Mouse (Mus musculus) bone marrow, adult 2 months (tissue): ENCODE data around the gene Inpp5d.

Experiments used
- CTCF ChIP-seq: fragments of 200-500 bp; IDR thresholded peaks from 2 replicates; pipeline ENCODE4 v1.5.1; 2011; ENCODE audit warnings: low read length, control low read depth; ENCODE audit not compliant: control insufficient read depth, insufficient read depth
- POLR2A ChIP-seq: fragments of 200-500 bp; IDR thresholded peaks from 2 replicates; pipeline ENCODE4 v1.6.1; 2011; ENCODE audit warnings: low read depth, mild to moderate bottlenecking, control low read depth, low read length, borderline replicate concordance; ENCODE audit not compliant: control insufficient read depth

GRCm38 (mm10) chr1:87614576-87615295 lies 5.4 kb upstream of the Inpp5d start:
- no peak for TF ChIP-seq CTCF
- TF ChIP-seq POLR2A: no peak
